Mouse (Mus musculus) spleen, postnatal 14 days (tissue): ENCODE measurements around the gene Rabl3.
A peak's percentile ranks its signal among the peaks of the same experiment; 100 is the strongest.

Experiments
- DNase-seq, 2 experiments: peaks; one replicate each; pipeline ENCODE4 v3.0.0; 2021 to 2022; ENCODE audit warnings: low spot score in 2 of 2

Gene Rabl3

GRCm38 (mm10) chr16:37539611-37540580, at the start of gene Rabl3, which contains the start of gene Gtf2e1:
TSS of gene Rabl3 (plus strand) at chr16:37539885.
TSS of gene Gtf2e1 (minus strand) at chr16:37539789.
- peak; percentile 88 to 92 for DNase-seq

DNA sequence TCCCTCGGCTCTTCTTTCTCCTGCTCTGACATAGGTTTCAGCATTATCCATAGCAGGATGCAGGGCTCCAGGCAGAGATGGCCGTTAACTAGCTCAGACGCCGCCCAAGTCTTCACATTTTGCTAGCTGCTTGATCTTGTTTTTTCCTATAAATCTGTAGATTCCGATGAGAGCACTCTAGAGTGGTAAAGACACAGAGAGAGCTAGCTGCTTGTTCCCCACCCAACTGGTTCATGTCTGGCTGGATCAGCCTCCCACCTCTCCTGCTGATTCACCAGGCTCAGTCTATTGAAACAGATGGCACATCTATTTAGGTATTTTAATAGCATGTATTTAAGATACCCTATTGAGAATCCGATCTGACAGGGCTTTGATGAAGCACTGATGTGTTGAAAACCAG, 44.7 kb upstream of the Rabl3 start:
- no peak for DNase-seq

DNA sequence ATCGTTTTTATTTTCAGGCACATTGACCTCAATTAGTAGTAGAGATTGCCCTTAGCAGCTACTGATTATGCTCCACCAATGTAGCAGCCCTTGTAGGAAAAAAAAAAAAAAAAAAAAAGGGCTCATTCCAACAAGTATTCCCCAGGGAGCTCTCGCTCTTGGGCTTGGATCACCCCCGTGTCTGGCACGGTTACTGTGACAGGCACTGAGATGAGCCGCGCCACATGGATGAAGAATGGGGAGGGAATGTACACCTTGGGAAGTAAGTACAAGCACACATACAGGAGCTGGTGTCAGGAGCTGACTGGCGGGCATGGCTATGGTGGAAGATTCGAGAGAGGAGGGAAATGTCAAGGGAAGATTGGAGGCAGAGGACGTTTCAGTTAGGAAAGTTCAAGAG, 41.1 kb upstream of the Rabl3 start:
- DNase-seq = no peak

- no peak for DNase-seq
Observed at GRCm38 (mm10) chr16:37504517-37504916, 35.2 kb upstream of the Rabl3 start.

- DNase-seq = no peak
Observed at GRCm38 (mm10) chr16:37506751-37507150, 32.9 kb upstream of the Rabl3 start.

- no peak for DNase-seq
Observed at GRCm38 (mm10) chr16:37511489-37511888, 28.2 kb upstream of the Rabl3 start.

DNA sequence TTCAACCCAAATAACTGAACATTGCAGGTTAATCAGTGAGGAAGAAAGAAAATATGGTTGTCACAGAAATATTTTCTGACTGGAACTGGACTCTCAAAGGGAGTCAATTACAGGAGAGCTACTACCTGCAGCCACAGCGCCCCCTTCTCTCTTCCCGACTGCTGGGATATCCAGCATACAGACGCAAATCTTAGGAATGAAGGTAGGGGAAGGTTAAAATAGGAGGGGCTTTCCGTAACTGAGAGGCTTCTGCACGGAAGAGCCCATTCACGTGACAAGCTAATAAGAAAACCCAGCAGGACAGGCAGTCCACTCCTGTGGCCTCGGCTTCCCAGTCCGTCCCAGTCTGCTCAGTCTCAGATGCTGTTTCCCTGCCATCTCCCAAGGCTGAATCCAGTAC, 25.0 kb upstream of the Rabl3 start:
- no peak for DNase-seq

DNA sequence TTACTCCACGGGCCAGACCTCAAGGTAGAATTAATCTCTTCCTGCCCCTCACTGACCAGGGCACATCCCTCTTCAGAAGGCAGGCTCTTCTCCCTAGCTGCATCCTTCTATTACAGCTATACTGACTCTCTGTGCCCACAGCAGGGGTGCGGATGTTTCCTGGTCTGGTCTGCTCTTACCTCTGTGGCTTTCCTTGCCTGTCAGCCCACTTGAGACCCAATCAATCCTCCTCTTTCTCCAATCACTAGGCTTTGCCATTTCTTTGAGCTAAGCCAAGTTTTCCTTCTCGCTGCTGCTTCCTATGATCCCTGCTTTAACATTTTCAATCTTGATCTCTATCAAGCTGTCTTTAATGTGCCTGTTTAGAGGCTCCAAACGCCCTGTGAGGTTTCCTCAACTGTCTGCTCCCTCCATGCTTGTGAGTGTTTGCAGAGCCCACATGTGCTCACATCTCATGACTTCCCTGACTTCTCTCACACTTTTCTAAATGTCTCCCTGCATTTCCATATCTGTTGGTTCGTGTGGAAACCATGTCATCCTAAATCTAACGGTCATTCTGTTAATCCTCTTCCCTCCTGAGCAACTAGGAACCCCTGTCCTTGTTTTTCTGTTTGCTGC, 23.2 kb upstream of the Rabl3 start:
- no peak for DNase-seq

- no peak for DNase-seq
Observed at GRCm38 (mm10) chr16:37517596-37518211, 22.0 kb upstream of the Rabl3 start.

GRCm38 (mm10) chr16:37518662-37519061, 21.0 kb upstream of the Rabl3 start:
- no peak for DNase-seq

DNA sequence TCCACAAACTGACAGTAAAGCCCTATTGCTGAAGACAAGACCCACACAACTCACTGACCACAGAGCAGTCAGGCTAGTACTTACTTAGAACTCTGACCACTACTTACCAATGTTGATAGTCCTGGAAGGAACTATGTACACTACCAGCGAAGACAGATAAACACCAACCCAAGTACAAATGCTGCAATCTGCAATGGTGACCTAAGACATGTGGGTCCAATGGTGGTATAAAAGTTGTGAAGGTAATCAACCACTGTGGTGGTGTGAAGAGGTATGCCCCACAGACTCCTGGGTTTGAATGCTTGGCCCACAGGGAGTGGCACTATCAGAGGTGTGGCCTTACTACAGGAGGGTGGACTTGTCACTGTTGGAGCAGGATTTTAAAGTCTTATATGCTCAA, 20.0 kb upstream of the Rabl3 start:
- no peak for DNase-seq

DNA sequence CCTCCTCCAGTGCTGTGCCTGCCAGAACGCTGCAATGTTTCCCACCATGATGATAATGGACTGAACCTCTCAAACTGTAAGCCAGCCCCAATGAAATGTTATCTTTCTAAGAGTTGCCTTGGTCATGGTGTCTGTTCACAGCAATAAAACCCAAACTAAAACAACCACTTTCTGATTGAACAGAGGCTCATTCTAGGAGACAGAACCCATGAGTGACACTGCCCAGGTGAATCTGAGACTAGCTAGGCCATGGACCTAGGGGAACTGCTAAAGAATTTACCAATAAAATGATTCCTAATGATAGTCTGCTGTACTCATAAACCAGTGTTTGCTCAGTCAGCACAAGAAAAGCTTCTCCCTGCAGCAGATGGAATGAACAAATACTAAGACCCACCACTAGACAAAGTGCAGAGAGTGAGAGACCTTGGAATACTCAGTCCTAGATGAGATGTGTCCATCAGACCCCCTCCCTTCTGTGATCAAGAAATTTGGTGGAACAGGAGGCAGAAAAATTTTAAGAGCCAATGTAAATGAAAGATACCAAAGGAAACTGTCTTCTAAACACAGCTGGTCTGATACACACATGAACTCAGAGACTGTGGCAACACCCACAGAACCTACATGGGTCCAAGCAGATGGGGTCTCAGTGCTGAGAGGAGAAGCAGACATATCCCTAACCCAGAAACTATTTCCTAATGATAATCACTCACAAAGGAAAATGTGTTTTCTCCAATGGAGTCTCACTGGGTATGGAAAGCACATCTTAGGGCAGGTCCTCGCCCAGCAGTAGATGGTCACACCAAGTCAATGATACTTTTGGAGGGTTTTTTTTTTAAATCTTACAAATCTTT, 19.3 kb upstream of the Rabl3 start:
- no peak for DNase-seq

- no peak for DNase-seq
Observed at GRCm38 (mm10) chr16:37522100-37522697, 17.5 kb upstream of the Rabl3 start.

DNA sequence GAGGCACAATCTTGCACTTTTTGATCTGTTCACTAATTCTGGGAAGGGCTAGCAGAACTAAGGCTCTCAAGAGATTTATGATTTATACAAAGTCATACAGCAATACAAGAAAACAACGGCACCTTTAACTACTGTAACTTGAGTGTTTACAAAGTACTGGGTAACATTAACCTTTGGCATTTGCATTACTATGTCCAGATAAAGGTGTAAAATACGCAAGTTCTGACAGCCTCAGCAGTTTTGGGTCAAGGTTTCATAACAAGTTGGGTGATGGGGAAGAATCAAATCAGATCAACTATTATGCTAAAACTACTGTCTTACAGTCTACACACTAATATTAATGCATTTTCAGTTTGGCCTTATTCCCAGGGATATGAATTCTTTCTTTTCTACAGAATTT, 14.6 kb upstream of the Rabl3 start:
- no peak for DNase-seq

GRCm38 (mm10) chr16:37526688-37527223, 12.9 kb upstream of the Rabl3 start:
- no peak for DNase-seq

DNA sequence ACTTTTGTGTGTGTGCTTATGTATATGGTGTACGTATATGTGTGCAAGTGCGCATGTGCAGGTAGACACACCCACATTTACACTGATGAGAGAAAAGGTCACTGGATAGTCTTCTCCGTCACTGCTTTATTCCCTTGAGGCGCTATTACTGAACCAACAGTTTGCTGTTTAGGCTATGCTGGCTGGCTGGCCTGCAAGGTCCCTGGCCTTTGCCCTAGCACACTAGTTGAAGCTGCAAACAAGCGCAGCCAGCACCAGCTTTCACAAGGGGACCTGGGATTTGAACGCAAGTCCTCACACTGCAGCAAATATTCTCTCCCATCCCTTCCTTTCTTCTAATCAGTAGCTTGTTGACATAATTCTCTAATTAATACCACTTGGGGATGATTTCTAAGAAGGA, 9.5 kb upstream of the Rabl3 start:
- DNase-seq = no peak

DNA sequence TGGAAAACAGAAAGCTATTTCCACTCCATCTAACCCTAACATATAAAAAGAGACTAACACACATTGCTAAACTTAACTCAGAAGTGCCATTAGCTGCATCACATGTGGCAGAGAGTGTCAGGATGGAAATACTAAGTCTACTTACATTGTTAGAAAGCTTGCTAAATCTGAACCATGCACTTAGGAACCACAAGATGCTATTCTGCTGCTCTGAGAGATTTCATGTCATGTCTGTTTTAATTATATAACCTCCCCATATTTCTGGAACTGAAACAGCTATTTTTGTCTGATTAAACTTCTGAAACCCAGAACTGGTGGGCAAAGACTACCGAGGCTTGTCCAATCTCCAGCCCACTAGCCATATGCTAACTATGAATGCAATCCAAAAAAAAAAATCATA, 7.6 kb upstream of the Rabl3 start:
- DNase-seq = no peak

- no peak for DNase-seq
Observed at GRCm38 (mm10) chr16:37533369-37534068, 6.2 kb upstream of the Rabl3 start.

GRCm38 (mm10) chr16:37539240-37539610, 460 bp upstream of the Rabl3 start:
- DNase-seq = no peak

- DNase-seq = no peak
Observed at GRCm38 (mm10) chr16:37540776-37541175, 1.1 kb downstream of the Rabl3 start.
